In the genomic region with DNA sequence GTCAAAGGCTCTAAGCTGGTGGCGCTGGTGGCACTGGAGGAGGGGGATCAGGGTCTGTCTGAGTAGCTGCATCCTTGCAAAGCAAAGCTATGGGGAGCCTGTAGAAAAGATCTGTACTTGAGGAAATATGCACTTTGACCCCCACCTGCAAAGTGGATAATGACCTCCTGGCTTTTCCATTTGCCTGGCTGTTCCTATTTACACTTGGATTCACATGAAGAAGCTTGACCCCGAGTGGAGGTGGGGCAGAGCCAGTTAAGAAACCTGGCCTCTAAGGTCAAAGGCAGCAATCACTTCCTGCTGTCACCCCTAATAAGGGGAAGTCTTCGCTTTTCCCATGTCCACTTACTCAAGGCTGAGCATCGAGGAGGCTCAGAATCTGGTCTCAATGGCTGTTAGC, we compare ENCODE assay signal across 22 mouse cellular contexts.
DNase-seq lines count a peak whose midpoint lies in the region; ATAC-seq and TF ChIP-seq lines count a peak whose summit lies in the region.
"Had no signal": no experiment of that assay in that cellular context is flagged by ENCODE, and none has a peak within 500 bp of the region (broad histone marks: within the 10 kb centered on the region; RNA-seq: fewer than 3 reads in every experiment).

No protein-coding gene starts in this region.

- TF ChIP-seq CTCF in kidney, adult 2 months (conservative IDR thresholded peaks at IDR 0.05; ENCODE audit: insufficient read depth, insufficient read length, low read depth, low read length), result no peak

- WGBS in kidney, adult 2 months, result 18% methylated on average over 4 of the region's 4 CpGs
- 81% methylated on average over 4 of the region's 4 CpGs for WGBS in neural tube, embryonic 15.5 days
- 37% methylated on average over 4 of the region's 4 CpGs for WGBS in embryonic facial prominence, embryonic 10.5 days
- WGBS in forebrain, embryonic 10.5 days, result 62% methylated on average over 4 of the region's 4 CpGs

- no peaks in the 10 kb centered on the region; the same call in 1 of the 2 replicates for H3K9me3 ChIP-seq in neural tube, embryonic 15.5 days (replicated peaks)
- 0 out of 2 replicates have a peak, but pooled peaks cover 2% of the 10 kb centered on the region for H3K9me3 ChIP-seq in embryonic facial prominence, embryonic 10.5 days
- H3K9me3 ChIP-seq in forebrain, embryonic 10.5 days, result no peaks in the 10 kb centered on the region
- H3K9me3 ChIP-seq: embryonic facial prominence, embryonic 15.5 days; forebrain, embryonic 15.5 days; hindbrain, embryonic 12.5 days had no signal

- no peak for ATAC-seq in neural tube, embryonic 15.5 days (ENCODE audit: low FRiP score)
- ATAC-seq: activated CD4-positive, CD25-positive, alpha-beta regulatory T cell, adult 4 months; forebrain, embryonic 15.5 days; hindbrain, embryonic 16.5 days; Patski had no signal

- H3K4me3 ChIP-seq in kidney, adult 2 months (ENCODE audit: insufficient read depth, low read depth, low read length), result no peak overlapping the region
- no peak overlapping the region for H3K4me3 ChIP-seq in neural tube, embryonic 15.5 days (replicated peaks)
- H3K4me3 ChIP-seq in embryonic facial prominence, embryonic 10.5 days, result no peak overlapping the region
- no peak overlapping the region for H3K4me3 ChIP-seq in forebrain, embryonic 10.5 days
- H3K4me3 ChIP-seq: embryonic facial prominence, embryonic 15.5 days; erythroblast, embryonic 14.5 days; forebrain, embryonic 15.5 days; heart, embryonic 13.5 days; hindbrain, embryonic 12.5 days had no signal

- DNase-seq in kidney, adult 2 months, result peak; percentile 90
- no peak for DNase-seq in kidney, postnatal 10 days
- DNase-seq in neural tube, embryonic 10.5 days (ENCODE audit: extremely low spot score, low spot score), result peak; percentile 14
- DNase-seq in embryonic facial prominence, embryonic 10.5 days (ENCODE audit: low spot score), result peak; percentile 11
- DNase-seq in forebrain, embryonic 10.5 days (ENCODE audit: extremely low spot score, low spot score), result no peak
- no peak for DNase-seq in cerebellum, adult 9-11 months
- DNase-seq: adrenal gland, postnatal 25 days; cerebellum, adult 18-20 months; cerebellum, postnatal 10 days; gastrocnemius, postnatal 36 days; heart, adult 11 months; heart, postnatal 36 days had no signal

- no peak overlapping the region for H3K9ac ChIP-seq in neural tube, embryonic 15.5 days (replicated peaks)
- H3K9ac ChIP-seq: embryonic facial prominence, embryonic 15.5 days; forebrain, embryonic 15.5 days; heart, embryonic 13.5 days; hindbrain, embryonic 12.5 days had no signal

- peaks cover 4% of the 10 kb centered on the region; the same call in 1 of the 2 replicates for H3K4me1 ChIP-seq in kidney, adult 2 months (ENCODE audit: control insufficient read depth, insufficient read depth, low read length)
- H3K4me1 ChIP-seq in neural tube, embryonic 15.5 days, result no peaks in the 10 kb centered on the region
- H3K4me1 ChIP-seq in embryonic facial prominence, embryonic 10.5 days, result peaks cover 8% of the 10 kb centered on the region
- no peaks in the 10 kb centered on the region for H3K4me1 ChIP-seq in forebrain, embryonic 10.5 days
- H3K4me1 ChIP-seq: embryonic facial prominence, embryonic 15.5 days; forebrain, embryonic 15.5 days; heart, embryonic 13.5 days; hindbrain, embryonic 12.5 days had no signal

- no peak for TF ChIP-seq POLR2A in kidney, adult 2 months (IDR thresholded peaks at IDR 0.05; ENCODE audit: low read depth, low read length)

- no peaks in the 10 kb centered on the region for H3K36me3 ChIP-seq in kidney, adult 2 months (ENCODE audit: control insufficient read depth, insufficient read depth, low read length)
- no peaks in the 10 kb centered on the region for H3K36me3 ChIP-seq in neural tube, embryonic 15.5 days
- H3K36me3 ChIP-seq in embryonic facial prominence, embryonic 10.5 days (replicated peaks), result no peaks in the 10 kb centered on the region
- H3K36me3 ChIP-seq in forebrain, embryonic 10.5 days (replicated peaks), result no peaks in the 10 kb centered on the region
- H3K36me3 ChIP-seq: embryonic facial prominence, embryonic 15.5 days; forebrain, embryonic 15.5 days; heart, embryonic 13.5 days; hindbrain, embryonic 12.5 days had no signal

- H3K27me3 ChIP-seq in kidney, adult 2 months (replicated peaks; ENCODE audit: control insufficient read depth, insufficient read depth, low read length), result no peaks in the 10 kb centered on the region
- H3K27me3 ChIP-seq in neural tube, embryonic 15.5 days (replicated peaks), result no peaks in the 10 kb centered on the region
- H3K27me3 ChIP-seq in embryonic facial prominence, embryonic 10.5 days (replicated peaks; ENCODE audit: low read depth, poor library complexity, severe bottlenecking), result no peaks in the 10 kb centered on the region
- H3K27me3 ChIP-seq in forebrain, embryonic 10.5 days (ENCODE audit: poor library complexity, severe bottlenecking), result no peaks in the 10 kb centered on the region
- H3K27me3 ChIP-seq: CH12.LX; embryonic facial prominence, embryonic 15.5 days; forebrain, embryonic 15.5 days; heart, embryonic 13.5 days; hindbrain, embryonic 12.5 days had no signal

- no peak overlapping the region for H3K27ac ChIP-seq in kidney, adult 2 months (ENCODE audit: insufficient read depth, low read depth, low read length)
- no peak overlapping the region for H3K27ac ChIP-seq in neural tube, embryonic 15.5 days (replicated peaks)
- no peak overlapping the region for H3K27ac ChIP-seq in embryonic facial prominence, embryonic 10.5 days (replicated peaks)
- no peak overlapping the region for H3K27ac ChIP-seq in forebrain, embryonic 10.5 days
- H3K27ac ChIP-seq: embryonic facial prominence, embryonic 15.5 days; forebrain, embryonic 15.5 days; heart, embryonic 13.5 days; hindbrain, embryonic 12.5 days had no signal

- no peak overlapping the region for H3K4me2 ChIP-seq in neural tube, embryonic 15.5 days
- H3K4me2 ChIP-seq: embryonic facial prominence, embryonic 15.5 days; forebrain, embryonic 15.5 days; heart, embryonic 13.5 days; hindbrain, embryonic 12.5 days had no signal

Comparison
In these comparisons a context has a peak if more than half of its experiments do, and no peak if none do; other contexts are left out.
1. DNase-seq: peak in kidney, adult 2 months (single experiment), neural tube, embryonic 10.5 days (single experiment) and embryonic facial prominence, embryonic 10.5 days (single experiment); none in kidney, postnatal 10 days (single experiment), forebrain, embryonic 10.5 days (single experiment) and cerebellum, adult 9-11 months (single experiment).